Mouse (Mus musculus): ENCODE measurements around the gene Ficd. TPM values are rescaled to one million over a fixed set of nuclear protein-coding genes. Genes with fewer than 3 reads are reported as not detected.

Gene Ficd
- polyA plus RNA-seq, 1 experiment, result 3.0 TPM

DNA sequence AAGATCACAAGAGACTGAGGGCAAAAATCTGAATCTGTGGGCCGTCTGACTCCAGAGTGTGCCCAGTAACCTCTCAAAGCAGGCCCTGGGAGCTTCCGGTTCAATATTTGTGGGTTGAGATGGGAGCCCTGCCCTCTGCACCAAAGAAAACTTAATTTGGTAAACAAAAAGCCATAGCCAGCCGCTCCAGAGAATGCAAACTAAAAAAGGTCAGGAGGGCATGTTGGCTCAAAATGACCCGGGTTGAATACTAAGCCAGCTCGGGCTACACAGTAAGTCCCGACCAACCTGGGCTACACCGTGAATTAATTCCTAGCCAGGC is 619 bp upstream of the Ficd start:
- TF ChIP-seq POLR2A (IDR thresholded peaks at IDR 0.05; ENCODE audit: borderline replicate concordance, control insufficient read depth, low read depth, low read length) (no peak), CTCF (IDR thresholded peaks at IDR 0.05; ENCODE audit: control insufficient read depth, insufficient read depth, low read length) (no peak)
- H3K27ac ChIP-seq (ENCODE audit: control insufficient read depth, insufficient read depth, low read depth, low read length, poor library complexity), result peak overlapping the region; percentile 97
- peak overlapping the region; percentile 83 for H3K4me3 ChIP-seq (replicated peaks; ENCODE audit: control insufficient read depth, low read depth, low read length)
- 31% methylated on average over 7 of the region's 7 CpGs for WGBS
- H3K4me1 ChIP-seq (ENCODE audit: control insufficient read depth, insufficient read depth, low read length), result peaks cover 1% of the 10 kb centered on the region; the same call in 1 of the 2 replicates

DNA sequence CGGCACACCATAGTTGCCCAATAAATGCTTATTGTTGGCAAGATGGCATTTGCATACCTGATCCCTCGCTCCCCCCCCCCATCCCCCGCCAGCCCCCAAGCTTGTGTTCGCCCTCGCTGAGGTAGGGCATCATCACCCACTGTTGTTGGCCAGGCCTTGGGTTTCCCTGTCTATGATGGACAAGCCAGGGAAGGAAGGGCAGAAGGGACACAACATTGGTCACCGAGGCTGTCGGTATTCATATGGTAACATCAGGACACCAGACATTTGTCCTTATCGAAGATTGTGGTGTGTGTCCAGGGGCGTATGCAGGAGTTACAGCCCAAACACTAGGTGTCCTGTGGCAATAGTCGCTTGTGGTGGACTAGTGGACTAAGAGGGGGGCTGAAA is 505 bp downstream of the Ficd start:
- Histone ChIP-seq H3K4me1 (ENCODE audit: control insufficient read depth, insufficient read depth, low read length) (peaks cover 1% of the 10 kb centered on the region; the same call in 1 of the 2 replicates), H3K4me3 (replicated peaks; ENCODE audit: control insufficient read depth, low read depth, low read length) (peak overlapping the region; percentile 83), H3K27ac (ENCODE audit: control insufficient read depth, insufficient read depth, low read depth, low read length, poor library complexity) (peak overlapping the region; percentile 97)
- 1% methylated on average over 10 of the region's 10 CpGs for WGBS
- no peak for TF ChIP-seq CTCF (IDR thresholded peaks at IDR 0.05; ENCODE audit: control insufficient read depth, insufficient read depth, low read length)
- no peak for TF ChIP-seq POLR2A (IDR thresholded peaks at IDR 0.05; ENCODE audit: borderline replicate concordance, control insufficient read depth, low read depth, low read length)

DNA sequence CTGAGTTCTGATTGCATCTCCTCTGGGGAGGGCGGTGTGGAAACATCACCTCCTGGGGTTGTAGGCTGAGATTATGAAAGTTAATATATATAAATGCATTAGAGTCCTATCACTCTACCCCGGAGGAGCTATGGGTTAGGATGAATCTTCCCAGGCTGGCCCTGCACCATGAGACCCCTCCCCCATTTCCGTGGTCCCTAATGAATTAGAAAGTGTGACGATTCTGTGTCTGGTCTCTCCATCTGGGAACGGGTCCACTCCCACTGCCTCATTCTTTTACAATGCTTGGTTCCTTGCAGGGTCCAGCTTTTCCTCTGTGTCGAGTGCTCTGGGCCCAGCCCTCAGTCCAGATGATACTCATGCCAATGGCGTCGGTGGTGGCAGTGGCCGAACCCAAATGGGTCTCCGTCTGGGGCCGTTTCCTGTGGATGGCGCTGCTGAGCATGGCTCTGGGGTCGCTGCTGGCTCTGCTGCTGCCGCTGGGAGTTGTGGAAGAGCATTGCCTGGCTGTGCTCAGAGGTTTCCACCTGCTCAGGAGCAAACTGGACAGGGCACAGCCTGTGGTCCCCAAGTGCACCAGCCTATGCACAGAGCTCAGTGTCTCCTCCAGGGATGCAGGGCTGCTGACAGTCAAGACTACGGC is 1.0 kb downstream of the Ficd start:
- H3K4me3 ChIP-seq (replicated peaks; ENCODE audit: control insufficient read depth, low read depth, low read length), result peak overlapping the region; percentile 83
- no peak for TF ChIP-seq CTCF (IDR thresholded peaks at IDR 0.05; ENCODE audit: control insufficient read depth, insufficient read depth, low read length)
- TF ChIP-seq POLR2A (IDR thresholded peaks at IDR 0.05; ENCODE audit: borderline replicate concordance, control insufficient read depth, low read depth, low read length), result no peak
- 57% methylated on average over 15 of the region's 15 CpGs for WGBS
- peaks cover 1% of the 10 kb centered on the region; the same call in 1 of the 2 replicates for H3K4me1 ChIP-seq (ENCODE audit: control insufficient read depth, insufficient read depth, low read length)
- H3K27ac ChIP-seq (ENCODE audit: control insufficient read depth, insufficient read depth, low read depth, low read length, poor library complexity), result no peak overlapping the region

DNA sequence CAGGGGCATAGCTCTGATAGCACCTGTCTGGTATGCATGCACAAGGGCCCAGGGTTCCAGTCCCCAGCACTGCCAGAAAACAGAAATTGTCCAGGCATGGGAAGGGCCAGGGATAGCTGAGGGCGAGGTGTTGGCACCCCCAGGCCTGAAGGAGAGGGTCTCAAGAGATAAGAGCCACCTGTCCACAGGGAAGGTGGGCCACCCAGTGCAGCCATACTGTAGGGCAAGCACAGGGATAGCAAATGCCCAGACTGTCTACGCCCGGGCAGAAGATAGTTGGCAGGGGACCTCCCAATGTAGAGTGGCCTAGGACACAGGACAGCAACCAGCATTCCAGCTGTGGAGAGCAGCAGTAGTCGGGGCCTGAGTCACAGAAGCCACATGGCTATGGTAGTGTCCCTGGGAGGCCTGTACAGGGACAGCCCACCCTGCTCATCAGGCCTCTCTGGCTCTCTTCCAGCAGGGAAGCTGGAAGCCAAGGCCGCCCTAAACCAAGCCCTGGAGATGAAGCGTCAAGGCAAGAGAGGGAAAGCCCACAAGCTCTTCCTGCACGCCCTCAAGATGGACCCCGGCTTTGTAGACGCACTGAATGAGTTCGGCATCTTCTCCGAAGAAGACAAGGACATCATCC is 2.1 kb downstream of the Ficd start:
- TF ChIP-seq CTCF (IDR thresholded peaks at IDR 0.05; ENCODE audit: control insufficient read depth, insufficient read depth, low read length) (no peak), POLR2A (IDR thresholded peaks at IDR 0.05; ENCODE audit: borderline replicate concordance, control insufficient read depth, low read depth, low read length) (no peak)
- WGBS, result 88% methylated on average over 11 of the region's 11 CpGs
- H3K27ac ChIP-seq (ENCODE audit: control insufficient read depth, insufficient read depth, low read depth, low read length, poor library complexity), result no peak overlapping the region
- no peak overlapping the region for H3K4me3 ChIP-seq (replicated peaks; ENCODE audit: control insufficient read depth, low read depth, low read length)
- H3K4me1 ChIP-seq (ENCODE audit: control insufficient read depth, insufficient read depth, low read length), result peaks cover 1% of the 10 kb centered on the region; the same call in 1 of the 2 replicates

GRCm38 (mm10) chr5:113747629-113748028 is 12.0 kb downstream of the Ficd start:
- 97% methylated on average over 5 of the region's 5 CpGs for WGBS
- TF ChIP-seq CTCF (IDR thresholded peaks at IDR 0.05; ENCODE audit: control insufficient read depth, insufficient read depth, low read length) (peak; percentile 24; the same call in 1 of the 2 replicates), POLR2A (IDR thresholded peaks at IDR 0.05; ENCODE audit: borderline replicate concordance, control insufficient read depth, low read depth, low read length) (no peak)
- Histone ChIP-seq H3K4me3 (replicated peaks; ENCODE audit: control insufficient read depth, low read depth, low read length) (no peak overlapping the region), H3K27ac (ENCODE audit: control insufficient read depth, insufficient read depth, low read depth, low read length, poor library complexity) (no peak overlapping the region), H3K4me1 (ENCODE audit: control insufficient read depth, insufficient read depth, low read length) (no peaks in the 10 kb centered on the region)

- no peak for TF ChIP-seq POLR2A (IDR thresholded peaks at IDR 0.05; ENCODE audit: borderline replicate concordance, control insufficient read depth, low read depth, low read length)
- no peak for TF ChIP-seq CTCF (IDR thresholded peaks at IDR 0.05; ENCODE audit: control insufficient read depth, insufficient read depth, low read length)
- H3K4me3 ChIP-seq (replicated peaks; ENCODE audit: control insufficient read depth, low read depth, low read length), result no peak overlapping the region
- 91% methylated on average over 13 of the region's 13 CpGs for WGBS
- no peak overlapping the region for H3K27ac ChIP-seq (ENCODE audit: control insufficient read depth, insufficient read depth, low read depth, low read length, poor library complexity)
- H3K4me1 ChIP-seq (ENCODE audit: control insufficient read depth, insufficient read depth, low read length), result no peaks in the 10 kb centered on the region
Measured at GRCm38 (mm10) chr5:113748556-113749331, 13.1 kb downstream of the Ficd start.

GRCm38 (mm10) chr5:113751521-113752157 is 16.0 kb downstream of the Ficd start:
- Histone ChIP-seq H3K27ac (ENCODE audit: control insufficient read depth, insufficient read depth, low read depth, low read length, poor library complexity) (no peak overlapping the region), H3K4me1 (ENCODE audit: control insufficient read depth, insufficient read depth, low read length) (no peaks in the 10 kb centered on the region), H3K4me3 (replicated peaks; ENCODE audit: control insufficient read depth, low read depth, low read length) (no peak overlapping the region)
- TF ChIP-seq POLR2A (IDR thresholded peaks at IDR 0.05; ENCODE audit: borderline replicate concordance, control insufficient read depth, low read depth, low read length), result no peak
- TF ChIP-seq CTCF (IDR thresholded peaks at IDR 0.05; ENCODE audit: control insufficient read depth, insufficient read depth, low read length), result no peak
- 80% methylated on average over 9 of the region's 9 CpGs for WGBS
